Mouse (Mus musculus) forebrain, embryonic 15.5 days (tissue): Measurements from ENCODE around the gene Gm28079. TPM values are rescaled to one million over a fixed set of nuclear protein-coding genes. Genes with fewer than 3 reads are reported as not detected.
"Not testable (repeated sequence)": the region's sequence is repeated elsewhere in the genome, so short reads cannot be mapped to it uniquely, and the experiment has no call there.

Source experiments
- ATAC-seq: fragments of 200-750 bp; cut with Nextera tagmentation; replicated peaks from 2 replicates; pipeline ENCODE4 v1.8.0; 2017; ENCODE audit warnings: mild to moderate bottlenecking, moderate TSS enrichment, moderate library complexity
- H3K27ac ChIP-seq: fragments of 300-500 bp; sonication (generic); replicated peaks from 2 replicates; pipeline ENCODE4 v1.5.1; 2015; ENCODE audit warnings: mild to moderate bottlenecking, inconsistent platforms
- H3K27me3 ChIP-seq: fragments of 300-500 bp; sonication (generic); 2 replicates; pipeline ENCODE4 v1.6.1; 2015; ENCODE audit warnings: inconsistent platforms
- H3K36me3 ChIP-seq: fragments of 300-500 bp; sonication (generic); 2 replicates; pipeline ENCODE4 v1.6.1; 2015; ENCODE audit warnings: mild to moderate bottlenecking, inconsistent platforms
- H3K4me1 ChIP-seq: fragments of 300-500 bp; sonication (generic); 2 replicates; pipeline ENCODE4 v1.6.1; 2015; ENCODE audit warnings: inconsistent platforms
- H3K4me2 ChIP-seq: fragments of 300-500 bp; sonication (generic); replicated peaks from 2 replicates; pipeline ENCODE4 v1.6.1; 2015; ENCODE audit warnings: mild to moderate bottlenecking, inconsistent platforms
- H3K4me3 ChIP-seq: fragments of 300-500 bp; sonication (generic); 2 replicates; pipeline ENCODE4 v1.5.1; 2015; ENCODE audit warnings: mild to moderate bottlenecking, inconsistent platforms
- H3K9ac ChIP-seq: fragments of 300-500 bp; sonication (generic); replicated peaks from 2 replicates; pipeline ENCODE4 v1.6.1; 2015; ENCODE audit warnings: mild to moderate bottlenecking, inconsistent platforms
- H3K9me3 ChIP-seq: fragments of 300-500 bp; sonication (generic); 2 replicates; pipeline ENCODE4 v1.6.1; 2016; ENCODE audit warnings: inconsistent platforms
- WGBS: fragments of 180-500 bp; shearing (Covaris S2); methylation state at CpG from one replicate; pipeline ENCODE4 v1.1.7; 2015; ENCODE audit warnings: mixed read lengths; 5-methylcytosine and 5-hydroxymethylcytosine counted together
- polyA plus RNA-seq: library from polyadenylated mRNA; unstranded; fragments of >200 nt; fragmentation: Nextera tagmentation; extraction: Ambion mirVana; gene quantifications from 2 replicates; pipeline ENCODE4 v1.2.1, GENCODE M21; 2015

Gene Gm28079
- polyA plus RNA-seq, result not detected in 2 replicates

DNA sequence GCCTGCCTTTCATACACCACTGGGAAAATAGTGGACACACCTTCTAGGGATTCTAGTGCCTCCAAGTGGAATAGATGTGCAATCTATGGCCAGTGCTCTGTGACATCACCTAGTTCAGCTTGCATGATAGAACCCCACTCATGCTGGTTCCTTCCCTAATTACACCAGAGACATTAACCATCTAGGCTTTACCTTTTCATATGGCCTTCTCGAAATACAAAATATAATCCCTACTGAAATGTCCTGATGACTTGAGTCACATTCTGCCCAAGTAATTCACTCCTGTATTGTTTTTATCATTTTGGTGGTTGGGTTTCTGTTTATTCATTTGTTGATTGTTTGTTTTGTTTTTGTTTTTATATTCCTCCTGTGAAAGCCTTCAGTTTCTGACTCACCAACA is at the start of gene Gm28079:
Gene Gm28079 (minus strand): TSS at position 101 of the 400 bp plus-strand sequence.
- not testable (repeated sequence) for H3K36me3 ChIP-seq, H3K9me3 ChIP-seq, H3K27me3 ChIP-seq, H3K4me1 ChIP-seq, H3K4me3 ChIP-seq, H3K4me2 ChIP-seq, H3K9ac ChIP-seq, ATAC-seq, H3K27ac ChIP-seq
- no CpG with 5 or more reads among the region's 1 CpGs for WGBS
